Mouse (Mus musculus) right cerebral cortex, adult 18-20 months (tissue): Measurements from ENCODE around the gene Calu.
"Not testable (repeated sequence)": the region's sequence is repeated elsewhere in the genome, so short reads cannot be mapped to it uniquely, and the experiment has no call there.

Source experiments
- DNase-seq: peaks from one replicate; pipeline ENCODE4 v3.0.0; 2022; ENCODE audit warnings: mixed read lengths

Calu gene

GRCm38 (mm10) chr6:29363129-29363515 is 15.3 kb downstream of the Calu start:
- no peak for DNase-seq

GRCm38 (mm10) chr6:29365277-29365676 is 17.4 kb downstream of the Calu start:
- no peak for DNase-seq

GRCm38 (mm10) chr6:29377386-29377785 is 29.5 kb downstream of the Calu start:
- DNase-seq = no peak

- DNase-seq = no peak
Measured at GRCm38 (mm10) chr6:29378678-29379077, 30.8 kb downstream of the Calu start.

- no peak for DNase-seq
Measured at GRCm38 (mm10) chr6:29379954-29380353, 32.1 kb downstream of the Calu start.

- DNase-seq = no peak
Measured at GRCm38 (mm10) chr6:29382442-29382841, 34.6 kb downstream of the Calu start.

- DNase-seq = no peak
Measured at GRCm38 (mm10) chr6:29388052-29388518, 40.2 kb downstream of the Calu start, which contains the start of gene Opn1sw. Gene Opn1sw (minus strand): TSS chr6:29388468.

GRCm38 (mm10) chr6:29388606-29389080 is 40.8 kb downstream of the Calu start:
- peak; percentile 85 for DNase-seq

- no peak for DNase-seq
Measured at GRCm38 (mm10) chr6:29389425-29389824, 41.6 kb downstream of the Calu start.

- DNase-seq = not testable (repeated sequence)
Measured at GRCm38 (mm10) chr6:29390500-29390899, 42.6 kb downstream of the Calu start.

- not testable (repeated sequence) for DNase-seq
Measured at GRCm38 (mm10) chr6:29391241-29391640, 43.4 kb downstream of the Calu start.

- DNase-seq = no peak
Measured at GRCm38 (mm10) chr6:29391802-29392201, 43.9 kb downstream of the Calu start.

- no peak for DNase-seq
Measured at GRCm38 (mm10) chr6:29394286-29394685, 46.4 kb downstream of the Calu start.

GRCm38 (mm10) chr6:29395910-29396713 is 48.2 kb downstream of the Calu start, which contains the start of gene Ccdc136:
Gene Ccdc136 (plus strand): TSS chr6:29396309.
- DNase-seq = peak; percentile 91

- DNase-seq = peak; percentile 32
Measured at GRCm38 (mm10) chr6:29396714-29397540, 49.1 kb downstream of the Calu start.

- peak; percentile 47 for DNase-seq
Measured at GRCm38 (mm10) chr6:29397575-29397974, 49.7 kb downstream of the Calu start.

GRCm38 (mm10) chr6:29399851-29400250 is 52.0 kb downstream of the Calu start:
- no peak for DNase-seq

GRCm38 (mm10) chr6:29402693-29403342 is 54.9 kb downstream of the Calu start:
- no peak for DNase-seq

- no peak for DNase-seq
Measured at GRCm38 (mm10) chr6:29406412-29406811, 58.5 kb downstream of the Calu start.

GRCm38 (mm10) chr6:29415446-29415845 is 67.6 kb downstream of the Calu start:
- no peak for DNase-seq

- no peak for DNase-seq
Measured at GRCm38 (mm10) chr6:29420596-29420995, 72.7 kb downstream of the Calu start.

GRCm38 (mm10) chr6:29425118-29425517 is 77.2 kb downstream of the Calu start:
- no peak for DNase-seq

- no peak for DNase-seq
Measured at GRCm38 (mm10) chr6:29426331-29426730, 78.5 kb downstream of the Calu start.
